Mouse (Mus musculus) heart, embryonic 15.5 days (tissue): ENCODE results near the gene Zfp618. TPM values are rescaled to one million over a fixed set of nuclear protein-coding genes. Genes with fewer than 3 reads are reported as not detected.

Experiments
- ATAC-seq: fragments of 200-750 bp; cut with Nextera tagmentation; replicated peaks from 2 replicates; pipeline ENCODE4 v1.8.0; 2017; ENCODE audit warnings: low read depth, moderate TSS enrichment; ENCODE audit not compliant: insufficient number of reproducible peaks, insufficient read depth, low FRiP score
- H3K27ac ChIP-seq: fragments of 300-500 bp; sonication (generic); 2 replicates; pipeline ENCODE4 v1.5.1; 2015; ENCODE audit warnings: mild to moderate bottlenecking, inconsistent platforms
- H3K27me3 ChIP-seq: fragments of 300-500 bp; sonication (generic); 2 replicates; pipeline ENCODE4 v1.6.1; 2015; ENCODE audit warnings: inconsistent platforms
- H3K36me3 ChIP-seq: fragments of 300-500 bp; sonication (generic); 2 replicates; pipeline ENCODE4 v1.6.1; 2015; ENCODE audit warnings: mild to moderate bottlenecking, inconsistent platforms
- H3K4me1 ChIP-seq: fragments of 300-500 bp; sonication (generic); replicated peaks from 2 replicates; pipeline ENCODE4 v1.6.1; 2015; ENCODE audit warnings: inconsistent platforms
- H3K4me2 ChIP-seq: fragments of 300-500 bp; sonication (generic); 2 replicates; pipeline ENCODE4 v1.6.1; 2015; ENCODE audit warnings: inconsistent platforms, mild to moderate bottlenecking, moderate library complexity
- H3K4me3 ChIP-seq: fragments of 300-500 bp; sonication (generic); 2 replicates; pipeline ENCODE4 v1.5.1; 2015; ENCODE audit warnings: mild to moderate bottlenecking, inconsistent platforms
- H3K9ac ChIP-seq: fragments of 300-500 bp; sonication (generic); 2 replicates; pipeline ENCODE4 v1.6.1; 2015; ENCODE audit warnings: mild to moderate bottlenecking, inconsistent platforms
- H3K9me3 ChIP-seq: fragments of 300-500 bp; sonication (generic); replicated peaks from 2 replicates; pipeline ENCODE4 v1.6.1; 2016; ENCODE audit warnings: inconsistent platforms
- WGBS: fragments of 180-500 bp; shearing (Covaris S2); methylation state at CpG from one replicate; pipeline ENCODE4 v1.1.7; 2015; ENCODE audit warnings: mixed read lengths; 5-methylcytosine and 5-hydroxymethylcytosine counted together
- polyA plus RNA-seq: library from polyadenylated mRNA; unstranded; fragments of >200 nt; fragmentation: Nextera tagmentation; extraction: Ambion mirVana; gene quantifications from 2 replicates; pipeline ENCODE4 v1.2.1, GENCODE M21; 2015

The Zfp618 gene
- polyA plus RNA-seq, 1 experiment from 2014 or later: 7.6 TPM

GRCm38 (mm10) chr4:63068499-63069175 lies 103.3 kb downstream of the Zfp618 start:
- Histone ChIP-seq H3K9me3 (no peaks in the 10 kb centered on the region), H3K4me3 (no peak overlapping the region), H3K27me3 (no peaks in the 10 kb centered on the region), H3K4me2 (no peak overlapping the region), H3K36me3 (no peaks in the 10 kb centered on the region), H3K27ac (no peak overlapping the region), H3K4me1 (peaks cover 26% of the 10 kb centered on the region), H3K9ac (no peak overlapping the region)
- no peak for ATAC-seq
- WGBS: 80% methylated on average over 12 of the region's 12 CpGs

- Histone ChIP-seq H3K9me3 (no peaks in the 10 kb centered on the region), H3K4me2 (no peak overlapping the region), H3K4me1 (peaks cover 26% of the 10 kb centered on the region), H3K27ac (peak overlapping the region; percentile 24; the same call in 1 of the 2 replicates), H3K9ac (no peak overlapping the region), H3K27me3 (no peaks in the 10 kb centered on the region), H3K4me3 (no peak overlapping the region), H3K36me3 (no peaks in the 10 kb centered on the region)
- ATAC-seq: peak; percentile 58
- WGBS: 37% methylated on average over 15 of the region's 15 CpGs
Measured at GRCm38 (mm10) chr4:63071413-63072260, 106.3 kb downstream of the Zfp618 start.

- WGBS: 69% methylated on average over 2 of the region's 2 CpGs
Measured at GRCm38 (mm10) chr4:63073139-63073538, 107.8 kb downstream of the Zfp618 start.

GRCm38 (mm10) chr4:63079159-63079558 lies 113.8 kb downstream of the Zfp618 start:
- H3K27ac ChIP-seq: no peak overlapping the region
- no peaks in the 10 kb centered on the region for H3K9me3 ChIP-seq
- no peak for ATAC-seq
- H3K27me3 ChIP-seq: no peaks in the 10 kb centered on the region
- peaks cover under 1% of the 10 kb centered on the region; the same call in 1 of the 2 replicates for H3K4me1 ChIP-seq
- WGBS: 75% methylated on average over 7 of the region's 7 CpGs
- H3K9ac ChIP-seq: no peak overlapping the region
- H3K36me3 ChIP-seq: 0 out of 2 replicates have a peak, but pooled peaks cover 4% of the 10 kb centered on the region
- no peak overlapping the region for H3K4me2 ChIP-seq
- no peak overlapping the region for H3K4me3 ChIP-seq

More at GRCm38 (mm10) chr4:63073139-63073538, 107.8 kb downstream of the Zfp618 start:
- H3K36me3 ChIP-seq: no peaks in the 10 kb centered on the region
- no peaks in the 10 kb centered on the region for H3K27me3 ChIP-seq
- H3K4me3 ChIP-seq: no peak overlapping the region
- no peak overlapping the region for H3K4me2 ChIP-seq
- H3K27ac ChIP-seq: no peak overlapping the region
- no peak for ATAC-seq
- peaks cover 20% of the 10 kb centered on the region for H3K4me1 ChIP-seq
- H3K9ac ChIP-seq: no peak overlapping the region
- no peaks in the 10 kb centered on the region for H3K9me3 ChIP-seq

GRCm38 (mm10) chr4:63084473-63084889 lies 119.1 kb downstream of the Zfp618 start:
- Histone ChIP-seq H3K36me3 (0 out of 2 replicates have a peak, but pooled peaks cover 4% of the 10 kb centered on the region), H3K27me3 (no peaks in the 10 kb centered on the region), H3K9ac (no peak overlapping the region), H3K4me3 (no peak overlapping the region), H3K4me2 (no peak overlapping the region), H3K4me1 (peaks cover 10% of the 10 kb centered on the region), H3K9me3 (no peaks in the 10 kb centered on the region), H3K27ac (no peak overlapping the region)
- ATAC-seq: peak; percentile 60
- 49% methylated on average over 8 of the region's 8 CpGs for WGBS

GRCm38 (mm10) chr4:63089484-63089883 lies 124.1 kb downstream of the Zfp618 start:
- Histone ChIP-seq H3K4me1 (peaks cover 16% of the 10 kb centered on the region), H3K9me3 (no peaks in the 10 kb centered on the region), H3K36me3 (no peaks in the 10 kb centered on the region; the same call in 1 of the 2 replicates), H3K9ac (no peak overlapping the region), H3K27me3 (no peaks in the 10 kb centered on the region), H3K4me2 (no peak overlapping the region), H3K27ac (no peak overlapping the region), H3K4me3 (no peak overlapping the region)
- ATAC-seq: no peak
- WGBS: 62% methylated on average over 1 of the region's 1 CpGs

- H3K9ac ChIP-seq: no peak overlapping the region
- no peaks in the 10 kb centered on the region for H3K27me3 ChIP-seq
- no peaks in the 10 kb centered on the region; the same call in 1 of the 2 replicates for H3K36me3 ChIP-seq
- ATAC-seq: no peak
- no peak overlapping the region for H3K4me3 ChIP-seq
- no peak overlapping the region for H3K4me2 ChIP-seq
- peaks cover 13% of the 10 kb centered on the region for H3K4me1 ChIP-seq
- H3K9me3 ChIP-seq: no peaks in the 10 kb centered on the region
- 67% methylated on average over 5 of the region's 5 CpGs for WGBS
- no peak overlapping the region for H3K27ac ChIP-seq
Measured at GRCm38 (mm10) chr4:63091151-63091550, 125.8 kb downstream of the Zfp618 start.

- H3K27me3 ChIP-seq: no peaks in the 10 kb centered on the region
- 48% methylated on average over 1 of the region's 1 CpGs for WGBS
- no peak overlapping the region for H3K4me2 ChIP-seq
- H3K9ac ChIP-seq: no peak overlapping the region
- H3K4me1 ChIP-seq: peaks cover 6% of the 10 kb centered on the region
- H3K36me3 ChIP-seq: no peaks in the 10 kb centered on the region
- no peaks in the 10 kb centered on the region for H3K9me3 ChIP-seq
- peak; percentile 63 for ATAC-seq
- H3K27ac ChIP-seq: peak overlapping the region; percentile 48; the same call in 1 of the 2 replicates
- no peak overlapping the region for H3K4me3 ChIP-seq
Measured at GRCm38 (mm10) chr4:63097603-63098002, 132.2 kb downstream of the Zfp618 start.

- no peaks in the 10 kb centered on the region for H3K9me3 ChIP-seq
- H3K4me2 ChIP-seq: no peak overlapping the region
- H3K4me3 ChIP-seq: no peak overlapping the region
- WGBS: 89% methylated on average over 11 of the region's 11 CpGs
- no peak overlapping the region for H3K9ac ChIP-seq
- no peak for ATAC-seq
- H3K27ac ChIP-seq: no peak overlapping the region
- no peaks in the 10 kb centered on the region for H3K36me3 ChIP-seq
- no peaks in the 10 kb centered on the region for H3K27me3 ChIP-seq
- H3K4me1 ChIP-seq: peaks cover 4% of the 10 kb centered on the region
Measured at GRCm38 (mm10) chr4:63100478-63100877, 135.1 kb downstream of the Zfp618 start.

GRCm38 (mm10) chr4:63102025-63102424 lies 136.7 kb downstream of the Zfp618 start:
- Histone ChIP-seq H3K27me3 (no peaks in the 10 kb centered on the region), H3K4me3 (no peak overlapping the region), H3K4me1 (peaks cover 4% of the 10 kb centered on the region), H3K9ac (no peak overlapping the region), H3K36me3 (no peaks in the 10 kb centered on the region), H3K4me2 (no peak overlapping the region), H3K27ac (no peak overlapping the region), H3K9me3 (no peaks in the 10 kb centered on the region)
- no peak for ATAC-seq
- 89% methylated on average over 4 of the region's 4 CpGs for WGBS

GRCm38 (mm10) chr4:63105651-63106050 lies 140.3 kb downstream of the Zfp618 start:
- no peaks in the 10 kb centered on the region for H3K36me3 ChIP-seq
- H3K27ac ChIP-seq: no peak overlapping the region
- H3K9me3 ChIP-seq: no peaks in the 10 kb centered on the region
- ATAC-seq: no peak
- H3K4me1 ChIP-seq: no peaks in the 10 kb centered on the region
- no peak overlapping the region for H3K4me2 ChIP-seq
- H3K4me3 ChIP-seq: no peak overlapping the region
- no peak overlapping the region for H3K9ac ChIP-seq
- H3K27me3 ChIP-seq: no peaks in the 10 kb centered on the region
- 95% methylated on average over 8 of the region's 8 CpGs for WGBS
